Mouse (Mus musculus) spleen, adult 2 months (tissue): ENCODE results near the gene Gm21983.

Source experiments
- CTCF ChIP-seq: fragments of 200-500 bp; IDR thresholded peaks from 2 replicates; pipeline ENCODE4 v1.5.1; 2011; ENCODE audit warnings: mild to moderate bottlenecking, inconsistent platforms; ENCODE audit not compliant: insufficient read depth, insufficient read length, insufficient replicate concordance; ENCODE audit errors: extremely low read depth
- POLR2A ChIP-seq: fragments of 200-500 bp; IDR thresholded peaks from 2 replicates; pipeline ENCODE4 v1.6.1; 2011; ENCODE audit warnings: low read depth, low read length, inconsistent platforms

GRCm38 (mm10) chr7:27128946-27129345 is 51.9 kb downstream of the Gm21983 start:
- no peak for TF ChIP-seq CTCF
- no peak for TF ChIP-seq POLR2A
